Mouse (Mus musculus) thymus, adult 2 months (tissue): ENCODE data around the gene Gm28230. TPM values are rescaled to one million over a fixed set of nuclear protein-coding genes. Genes with fewer than 3 reads are reported as not detected.
A peak's percentile ranks its signal among the peaks of the same experiment; 100 is the strongest.

ENCODE experiments used
- DNase-seq: peaks from one replicate; pipeline ENCODE4 v3.0.0; 2021
- H3K27ac ChIP-seq: fragments of 200-500 bp; 2 replicates; pipeline ENCODE4 v1.5.1; 2012; ENCODE audit warnings: low read length, control low read depth; ENCODE audit not compliant: control insufficient read depth, insufficient read depth
- H3K27me3 ChIP-seq: fragments of 200-500 bp; 2 replicates; pipeline ENCODE4 v1.6.1; 2012; ENCODE audit warnings: mild to moderate bottlenecking, low read length, moderate library complexity, mixed read lengths; ENCODE audit not compliant: control insufficient read depth, insufficient read depth
- H3K36me3 ChIP-seq: fragments of 200-500 bp; 2 replicates; pipeline ENCODE4 v1.6.1; 2012; ENCODE audit warnings: mild to moderate bottlenecking, low read length, moderate library complexity; ENCODE audit not compliant: control insufficient read depth, insufficient read depth
- H3K4me1 ChIP-seq: fragments of 200-500 bp; replicated peaks from 2 replicates; pipeline ENCODE4 v1.6.1; 2012; ENCODE audit warnings: low read length; ENCODE audit not compliant: control insufficient read depth, insufficient read depth
- H3K4me3 ChIP-seq: fragments of 200-500 bp; 2 replicates; pipeline ENCODE4 v1.5.1; 2012; ENCODE audit warnings: mild to moderate bottlenecking, low read length, control low read depth, moderate library complexity; ENCODE audit not compliant: control insufficient read depth, insufficient read depth
- CTCF ChIP-seq: fragments of 200-500 bp; IDR thresholded peaks from 2 replicates; pipeline ENCODE4 v1.5.1; 2012; ENCODE audit warnings: mild to moderate bottlenecking, control low read depth, low read length, moderate library complexity, borderline replicate concordance; ENCODE audit not compliant: control insufficient read depth, poor library complexity, insufficient read depth; ENCODE audit errors: extremely low read depth
- POLR2A ChIP-seq: fragments of 200-500 bp; IDR thresholded peaks from 2 replicates; pipeline ENCODE4 v1.6.1; 2012; ENCODE audit warnings: mild to moderate bottlenecking, low read length, control low read depth, moderate library complexity; ENCODE audit not compliant: control insufficient read depth, poor library complexity, insufficient read depth; ENCODE audit errors: extremely low read depth
- WGBS: fragments of 180-500 bp; shearing (Covaris S2); methylation state at CpG from one replicate; pipeline ENCODE4 v1.1.7; 2018; 5-methylcytosine and 5-hydroxymethylcytosine counted together
- polyA plus RNA-seq: library from polyadenylated mRNA; depleted of rRNA; stranded (reverse); fragments of >200 nt; gene quantifications from 2 replicates; pipeline ENCODE4 v1.2.3, GENCODE M21; 2012

Gm28230 gene
- polyA plus RNA-seq, 1 experiment: 0.31 TPM

- no peak for TF ChIP-seq CTCF
- TF ChIP-seq POLR2A: no peak
- Histone ChIP-seq H3K4me3 (no peak overlapping the region), H3K27me3 (peaks cover 23% of the 10 kb centered on the region; the same call in 1 of the 2 replicates), H3K36me3 (no peaks in the 10 kb centered on the region), H3K4me1 (no peaks in the 10 kb centered on the region; the same call in 1 of the 2 replicates), H3K27ac (no peak overlapping the region)
- 3% methylated on average over 47 of the region's 47 CpGs for WGBS
- peak; percentile 21 for DNase-seq
These were observed 23.0 kb downstream of the Gm28230 start for GRCm38 (mm10) chr2:74749337-74750121.

DNA sequence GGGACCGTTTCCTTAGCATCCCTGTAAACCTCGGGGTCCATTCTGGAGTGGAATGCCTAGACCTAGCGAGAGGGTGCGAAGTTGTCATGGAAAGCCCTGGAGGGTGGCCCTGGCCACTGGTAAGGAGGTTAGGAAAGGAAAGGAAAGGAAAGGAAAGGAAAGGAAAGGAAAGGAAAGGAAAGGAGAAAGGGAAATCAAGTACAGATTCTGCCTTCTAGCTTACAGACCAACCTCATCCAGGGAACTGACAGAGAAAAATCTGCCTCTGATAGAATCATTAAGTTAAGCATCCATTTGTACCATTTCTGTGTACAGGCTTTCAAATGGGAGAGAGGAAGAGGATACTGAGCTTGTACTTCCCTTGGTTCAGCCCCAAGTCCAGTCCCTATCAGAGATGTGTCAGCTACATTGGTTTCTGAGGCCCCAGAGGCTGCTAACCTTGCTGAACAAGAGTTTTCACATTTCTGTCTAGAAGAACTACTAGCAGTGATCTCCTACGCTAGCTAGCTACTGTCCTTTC, 24.3 kb downstream of the Gm28230 start:
- Histone ChIP-seq H3K36me3 (no peaks in the 10 kb centered on the region), H3K4me3 (no peak overlapping the region), H3K27ac (no peak overlapping the region), H3K4me1 (no peaks in the 10 kb centered on the region; the same call in 1 of the 2 replicates), H3K27me3 (peaks cover 19% of the 10 kb centered on the region; the same call in 1 of the 2 replicates)
- TF ChIP-seq CTCF: no peak
- TF ChIP-seq POLR2A: no peak
- no peak for DNase-seq
- WGBS: 64% methylated on average over 5 of the region's 5 CpGs

DNA sequence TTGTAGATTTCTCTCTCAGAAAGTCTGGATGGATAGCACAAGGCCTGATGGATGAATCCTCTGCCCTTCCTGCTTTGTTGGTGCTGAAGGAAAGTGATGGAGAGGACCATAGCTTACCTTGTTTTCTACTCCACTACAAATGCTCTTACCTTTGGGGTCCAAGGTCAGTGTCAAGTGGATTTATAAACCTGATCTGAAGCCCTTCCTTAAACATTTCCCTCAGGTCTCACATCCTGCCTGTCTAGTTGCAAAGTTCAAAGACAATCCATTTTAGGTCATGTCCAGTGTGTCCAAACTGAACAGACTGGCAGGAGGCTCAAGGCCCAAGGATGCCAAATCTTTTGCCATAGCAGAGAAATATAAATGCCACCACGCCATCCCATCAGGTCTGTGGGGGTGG, 25.3 kb downstream of the Gm28230 start:
- peaks cover 14% of the 10 kb centered on the region; the same call in 1 of the 2 replicates for H3K27me3 ChIP-seq
- 90% methylated on average over 1 of the region's 1 CpGs for WGBS

GRCm38 (mm10) chr2:74752431-74753174, 26.1 kb downstream of the Gm28230 start:
- Histone ChIP-seq H3K4me3 (no peak overlapping the region), H3K27ac (no peak overlapping the region), H3K4me1 (no peaks in the 10 kb centered on the region; the same call in 1 of the 2 replicates), H3K36me3 (no peaks in the 10 kb centered on the region), H3K27me3 (peaks cover 12% of the 10 kb centered on the region; the same call in 1 of the 2 replicates)
- no peak for DNase-seq
- TF ChIP-seq POLR2A (no peak), CTCF (no peak)
- WGBS: 7% methylated on average over 45 of the region's 45 CpGs

More for the DNA sequence above, 25.3 kb downstream of the Gm28230 start:
- no peak for DNase-seq
- TF ChIP-seq POLR2A (no peak), CTCF (no peak)
- Histone ChIP-seq H3K36me3 (no peaks in the 10 kb centered on the region), H3K4me3 (no peak overlapping the region), H3K27ac (no peak overlapping the region), H3K4me1 (no peaks in the 10 kb centered on the region; the same call in 1 of the 2 replicates)

- no peak for DNase-seq
- Histone ChIP-seq H3K4me3 (no peak overlapping the region), H3K27me3 (peaks cover 11% of the 10 kb centered on the region; the same call in 1 of the 2 replicates), H3K4me1 (no peaks in the 10 kb centered on the region; the same call in 1 of the 2 replicates), H3K36me3 (no peaks in the 10 kb centered on the region), H3K27ac (no peak overlapping the region)
- WGBS: 3% methylated on average over 25 of the region's 25 CpGs
- no peak for TF ChIP-seq CTCF
- TF ChIP-seq POLR2A: no peak
These were observed 26.6 kb downstream of the Gm28230 start for GRCm38 (mm10) chr2:74753175-74753523.

DNA sequence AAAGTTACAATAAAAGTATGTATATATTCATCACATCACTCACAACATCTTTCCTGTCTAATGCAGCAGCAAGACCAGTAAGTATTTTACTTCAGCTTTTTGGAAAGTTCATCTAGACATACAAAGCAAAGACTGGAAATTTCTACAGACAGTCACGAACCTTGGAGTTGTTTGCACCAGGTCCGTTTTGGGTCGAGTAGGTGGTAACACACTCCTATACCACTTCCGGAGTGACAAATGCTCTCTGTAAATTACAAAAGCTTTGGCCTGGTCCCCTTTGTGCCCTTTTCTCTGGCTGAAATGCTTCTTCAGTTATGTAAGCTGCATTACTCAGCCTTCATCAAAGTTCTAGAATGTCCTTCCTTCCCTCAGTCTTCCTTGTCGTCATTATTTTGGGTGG, 27.2 kb downstream of the Gm28230 start:
- DNase-seq: no peak
- no peak for TF ChIP-seq CTCF
- no peak for TF ChIP-seq POLR2A
- Histone ChIP-seq H3K4me3 (no peak overlapping the region), H3K27ac (no peak overlapping the region), H3K36me3 (no peaks in the 10 kb centered on the region), H3K27me3 (peaks cover 11% of the 10 kb centered on the region; the same call in 1 of the 2 replicates), H3K4me1 (no peaks in the 10 kb centered on the region; the same call in 1 of the 2 replicates)
- 12% methylated on average over 5 of the region's 5 CpGs for WGBS
